Mouse (Mus musculus) embryonic facial prominence, embryonic 13.5 days (tissue): Measurements from ENCODE around the gene Rps6kb2. TPM values are rescaled to one million over a fixed set of nuclear protein-coding genes. Genes with fewer than 3 reads are reported as not detected.

Source experiments
- ATAC-seq: fragments of 200-750 bp; cut with Nextera tagmentation; 2 replicates; pipeline ENCODE4 v1.8.0; 2017; ENCODE audit warnings: low read depth; ENCODE audit not compliant: insufficient number of reproducible peaks, insufficient read depth, low FRiP score, low TSS enrichment
- H3K27ac ChIP-seq: fragments of 300-500 bp; sonication (generic); 2 replicates; pipeline ENCODE4 v1.5.1; 2015; ENCODE audit warnings: moderate library complexity, mild to moderate bottlenecking, inconsistent platforms
- H3K27me3 ChIP-seq: fragments of 300-500 bp; sonication (generic); 2 replicates; pipeline ENCODE4 v1.6.1; 2015; ENCODE audit warnings: mild to moderate bottlenecking, inconsistent platforms
- H3K36me3 ChIP-seq: fragments of 300-500 bp; sonication (generic); 2 replicates; pipeline ENCODE4 v1.6.1; 2015; ENCODE audit warnings: mild to moderate bottlenecking, inconsistent platforms
- H3K4me1 ChIP-seq: fragments of 300-500 bp; sonication (generic); 2 replicates; pipeline ENCODE4 v1.6.1; 2015; ENCODE audit warnings: inconsistent platforms
- H3K4me2 ChIP-seq: fragments of 300-500 bp; sonication (generic); 2 replicates; pipeline ENCODE4 v1.6.1; 2015; ENCODE audit warnings: moderate library complexity, mild to moderate bottlenecking, inconsistent platforms
- H3K4me3 ChIP-seq: fragments of 300-500 bp; sonication (generic); 2 replicates; pipeline ENCODE4 v1.5.1; 2015; ENCODE audit warnings: mild to moderate bottlenecking, inconsistent platforms
- H3K9ac ChIP-seq: fragments of 300-500 bp; sonication (generic); 2 replicates; pipeline ENCODE4 v1.6.1; 2015; ENCODE audit warnings: mild to moderate bottlenecking, inconsistent platforms
- H3K9me3 ChIP-seq: fragments of 300-500 bp; sonication (generic); 2 replicates; pipeline ENCODE4 v1.6.1; 2016; ENCODE audit warnings: inconsistent platforms
- WGBS: fragments of 180-500 bp; shearing (Covaris S2); methylation state at CpG from one replicate; pipeline ENCODE4 v1.1.7; 2015; ENCODE audit warnings: mixed read lengths; 5-methylcytosine and 5-hydroxymethylcytosine counted together
- polyA plus RNA-seq: library from polyadenylated mRNA; unstranded; fragments of >200 nt; fragmentation: Nextera tagmentation; extraction: Ambion mirVana; gene quantifications from 2 replicates; pipeline ENCODE4 v1.2.1, GENCODE M21; 2015

The Rps6kb2 gene
- polyA plus RNA-seq, 1 experiment from 2014 or later, result 69.6 TPM

DNA sequence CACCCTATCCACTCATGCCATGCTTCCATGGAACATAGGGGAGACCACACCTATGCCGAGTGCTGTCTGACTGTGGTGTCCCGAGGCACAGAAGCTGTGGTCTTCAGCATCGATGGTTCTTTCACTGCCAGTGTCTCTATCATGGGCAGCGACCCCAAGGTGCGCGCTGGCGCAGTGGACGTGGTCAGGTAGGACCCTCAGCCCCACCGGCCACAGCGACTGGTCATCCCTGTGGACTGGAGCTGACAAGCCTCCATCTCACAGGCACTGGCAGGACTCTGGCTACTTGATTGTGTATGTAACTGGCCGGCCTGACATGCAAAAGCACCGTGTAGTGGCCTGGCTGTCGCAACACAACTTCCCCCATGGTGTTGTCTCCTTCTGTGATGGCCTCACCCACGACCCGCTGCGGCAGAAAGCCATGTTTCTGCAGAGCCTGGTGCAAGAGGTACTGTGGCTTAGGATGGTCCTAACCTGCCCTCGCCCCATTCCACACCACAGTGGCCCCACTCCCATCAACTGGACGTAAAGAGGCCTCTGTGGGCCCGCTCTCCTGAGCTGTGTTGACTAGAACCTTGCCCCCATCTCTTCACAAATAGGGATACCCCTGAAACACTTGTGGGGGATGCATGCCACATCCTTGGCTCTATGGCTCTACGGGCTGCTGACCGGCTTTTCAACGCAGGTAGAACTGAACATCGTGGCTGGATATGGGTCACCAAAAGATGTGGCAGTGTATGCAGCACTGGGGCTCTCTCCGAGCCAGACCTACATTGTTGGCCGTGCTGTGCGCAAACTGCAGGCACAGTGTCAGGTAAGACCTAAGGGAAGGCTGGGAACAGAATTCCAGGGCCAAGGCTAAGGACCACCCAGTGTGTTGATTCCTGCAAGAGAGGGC, 50.8 kb downstream of the Rps6kb2 start:
- Histone ChIP-seq H3K4me3 (no peak overlapping the region), H3K27me3 (no peaks in the 10 kb centered on the region), H3K27ac (no peak overlapping the region), H3K4me1 (no peaks in the 10 kb centered on the region), H3K36me3 (peaks cover 59% of the 10 kb centered on the region), H3K9ac (peak overlapping the region; percentile 46; the same call in 1 of the 2 replicates), H3K4me2 (no peak overlapping the region), H3K9me3 (no peaks in the 10 kb centered on the region)
- no peak for ATAC-seq
- 93% methylated on average over 26 of the region's 26 CpGs for WGBS

DNA sequence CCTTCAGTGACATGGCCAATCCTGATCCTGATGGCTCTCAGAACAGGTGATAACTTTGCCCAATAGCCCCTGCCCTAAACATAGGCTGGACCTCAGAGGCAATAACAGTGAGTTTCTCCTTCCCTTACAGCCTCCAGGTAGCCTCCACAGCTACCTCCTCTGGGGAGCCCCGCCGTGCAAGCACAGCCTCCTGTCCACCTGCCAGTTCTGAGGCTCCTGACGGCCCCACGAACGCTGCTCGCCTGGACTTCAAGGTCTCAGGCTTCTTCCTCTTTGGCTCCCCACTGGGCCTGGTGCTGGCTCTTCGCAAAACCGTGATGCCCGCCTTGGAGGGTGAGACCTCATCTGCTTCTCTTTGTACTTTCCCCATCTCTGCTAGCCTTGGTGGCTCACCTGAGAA, 54.6 kb downstream of the Rps6kb2 start:
- H3K36me3 ChIP-seq, result peaks cover 23% of the 10 kb centered on the region
- H3K9me3 ChIP-seq, result no peaks in the 10 kb centered on the region
- WGBS, result 86% methylated on average over 9 of the region's 9 CpGs
- H3K9ac ChIP-seq, result no peak overlapping the region
- H3K27ac ChIP-seq, result no peak overlapping the region
- ATAC-seq, result no peak
- H3K4me3 ChIP-seq, result no peak overlapping the region
- H3K4me2 ChIP-seq, result no peak overlapping the region
- no peaks in the 10 kb centered on the region for H3K27me3 ChIP-seq
- H3K4me1 ChIP-seq, result no peaks in the 10 kb centered on the region

DNA sequence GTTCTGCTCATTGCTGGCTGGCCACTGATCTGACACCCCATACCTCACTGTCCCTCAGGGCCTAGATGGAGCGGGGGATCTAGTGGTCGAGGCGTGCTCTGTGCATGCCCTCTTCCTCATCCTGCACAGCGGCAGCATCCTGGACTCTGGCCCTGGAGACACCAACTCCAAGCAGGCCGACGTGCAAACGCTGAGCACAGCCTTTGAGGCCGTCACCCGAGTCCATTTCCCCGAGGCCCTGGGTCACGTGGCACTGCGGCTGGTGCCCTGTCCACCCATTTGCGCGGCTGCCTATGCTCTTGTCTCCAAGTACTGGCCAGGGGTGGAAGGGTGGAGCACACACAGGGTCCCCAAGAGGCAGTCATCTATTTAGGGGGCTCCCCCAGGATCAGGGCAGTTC, 56.5 kb downstream of the Rps6kb2 start:
- Histone ChIP-seq H3K4me3 (no peak overlapping the region), H3K9me3 (no peaks in the 10 kb centered on the region), H3K4me2 (no peak overlapping the region), H3K36me3 (peaks cover 4% of the 10 kb centered on the region; the same call in 1 of the 2 replicates), H3K27ac (no peak overlapping the region), H3K27me3 (peaks cover 16% of the 10 kb centered on the region), H3K9ac (no peak overlapping the region), H3K4me1 (no peaks in the 10 kb centered on the region)
- 86% methylated on average over 14 of the region's 14 CpGs for WGBS
- no peak for ATAC-seq

GRCm38 (mm10) chr19:4104675-4105194, 58.4 kb downstream of the Rps6kb2 start:
- Histone ChIP-seq H3K4me3 (no peak overlapping the region), H3K27ac (no peak overlapping the region), H3K4me1 (peaks cover 19% of the 10 kb centered on the region), H3K9ac (no peak overlapping the region), H3K4me2 (no peak overlapping the region), H3K27me3 (peaks cover 35% of the 10 kb centered on the region), H3K9me3 (no peaks in the 10 kb centered on the region), H3K36me3 (no peaks in the 10 kb centered on the region)
- WGBS, result 91% methylated on average over 16 of the region's 16 CpGs
- no peak for ATAC-seq

Other genes starting within 250 kb of the Rps6kb2 start
- 1.6 and 1.7 TPM in 2 replicates for gene Aldh3b1, start 233.5 kb downstream of the Rps6kb2 start, polyA plus RNA-seq
- gene Unc93b1, start 228.2 kb downstream of the Rps6kb2 start, polyA plus RNA-seq, result 15.8 and 16.6 TPM in 2 replicates
- 0.24 TPM in 1 of 2 replicates, not detected in the other for gene Aldh3b3, start 204.7 kb downstream of the Rps6kb2 start, polyA plus RNA-seq
- 7.9 and 8.2 TPM in 2 replicates for gene Aldh3b2, start 191.0 kb downstream of the Rps6kb2 start, polyA plus RNA-seq
- gene Acy3, start 176.8 kb downstream of the Rps6kb2 start, polyA plus RNA-seq, result 3.1 and 3.7 TPM in 2 replicates
- not detected in 2 replicates for gene Tbx10, start 170.6 kb downstream of the Rps6kb2 start, polyA plus RNA-seq
- 36.5 and 37.8 TPM in 2 replicates for gene Nudt8, start 162.8 kb downstream of the Rps6kb2 start, polyA plus RNA-seq
- gene Gm49405, start 162.7 kb downstream of the Rps6kb2 start, polyA plus RNA-seq, result 5.6 and 6.5 TPM in 2 replicates
- gene Doc2g, start 160.0 kb downstream of the Rps6kb2 start, polyA plus RNA-seq, result 7.3 and 8.1 TPM in 2 replicates
- gene Ndufv1, start 150.5 kb downstream of the Rps6kb2 start, polyA plus RNA-seq, result 178 and 206 TPM in 2 replicates
- gene Gstp1, start 125.4 kb downstream of the Rps6kb2 start, polyA plus RNA-seq, result 535 and 609 TPM in 2 replicates
- 1.2 and 3.4 TPM in 2 replicates for gene Gstp2, start 117.3 kb downstream of the Rps6kb2 start, polyA plus RNA-seq
- gene Gstp3, start 103.8 kb downstream of the Rps6kb2 start, polyA plus RNA-seq, result 0.32 and 0.41 TPM in 2 replicates
- gene Cabp2, start 81.8 kb downstream of the Rps6kb2 start, polyA plus RNA-seq, result not detected in 2 replicates
- 55.6 and 62.3 TPM in 2 replicates for gene Cdk2ap2, start 66.2 kb downstream of the Rps6kb2 start, polyA plus RNA-seq
- 6.4 and 8.3 TPM in 2 replicates for gene Pitpnm1, start 63.4 kb downstream of the Rps6kb2 start, polyA plus RNA-seq
- 97.6 and 107 TPM in 2 replicates for gene Aip, start 37.5 kb downstream of the Rps6kb2 start, polyA plus RNA-seq
- not detected in 2 replicates for gene Gpr152, start 23.6 kb downstream of the Rps6kb2 start, polyA plus RNA-seq
- gene Cabp4, start 19.3 kb downstream of the Rps6kb2 start, polyA plus RNA-seq, result not detected in 2 replicates
- 129 and 150 TPM in 2 replicates for gene Coro1b, start 14.7 kb downstream of the Rps6kb2 start, polyA plus RNA-seq
- gene Ptprcap, start 9.8 kb downstream of the Rps6kb2 start, polyA plus RNA-seq, result 2.8 and 3.0 TPM in 2 replicates
- gene Carns1, start 12.1 kb upstream of the Rps6kb2 start, polyA plus RNA-seq, result 1.7 and 3.0 TPM in 2 replicates
- 1.8 and 3.1 TPM in 2 replicates for gene Tbc1d10c, start 27.9 kb upstream of the Rps6kb2 start, polyA plus RNA-seq
- 788 and 789 TPM in 2 replicates for gene Ppp1ca, start 28.7 kb upstream of the Rps6kb2 start, polyA plus RNA-seq
- gene Rad9a, start 38.3 kb upstream of the Rps6kb2 start, polyA plus RNA-seq, result 34.1 and 37.3 TPM in 2 replicates
- gene Clcf1, start 50.9 kb upstream of the Rps6kb2 start, polyA plus RNA-seq, result 11.1 and 11.5 TPM in 2 replicates
- gene AC109138.7, start 51.0 kb upstream of the Rps6kb2 start, polyA plus RNA-seq, result not detected in 2 replicates
- 21.2 and 24.9 TPM in 2 replicates for gene Pold4, start 68.5 kb upstream of the Rps6kb2 start, polyA plus RNA-seq
- 17.4 and 20.3 TPM in 2 replicates for gene Ssh3, start 105.8 kb upstream of the Rps6kb2 start, polyA plus RNA-seq
- 12.6 and 13.5 TPM in 2 replicates for gene Ankrd13d, start 119.8 kb upstream of the Rps6kb2 start, polyA plus RNA-seq
- 17.0 and 19.6 TPM in 2 replicates for gene Grk2, start 142.9 kb upstream of the Rps6kb2 start, polyA plus RNA-seq
- gene Kdm2a, start 234.9 kb upstream of the Rps6kb2 start, polyA plus RNA-seq, result 53.6 and 59.4 TPM in 2 replicates